Mouse (Mus musculus): ENCODE results near the gene Mrps14. TPM values are rescaled to one million over a fixed set of nuclear protein-coding genes. Genes with fewer than 3 reads are reported as not detected.
A peak's percentile ranks its signal among the peaks of the same experiment; 100 is the strongest.

The Mrps14 gene
- polyA plus RNA-seq, 1 experiment from 2014 or later: 243 TPM

DNA sequence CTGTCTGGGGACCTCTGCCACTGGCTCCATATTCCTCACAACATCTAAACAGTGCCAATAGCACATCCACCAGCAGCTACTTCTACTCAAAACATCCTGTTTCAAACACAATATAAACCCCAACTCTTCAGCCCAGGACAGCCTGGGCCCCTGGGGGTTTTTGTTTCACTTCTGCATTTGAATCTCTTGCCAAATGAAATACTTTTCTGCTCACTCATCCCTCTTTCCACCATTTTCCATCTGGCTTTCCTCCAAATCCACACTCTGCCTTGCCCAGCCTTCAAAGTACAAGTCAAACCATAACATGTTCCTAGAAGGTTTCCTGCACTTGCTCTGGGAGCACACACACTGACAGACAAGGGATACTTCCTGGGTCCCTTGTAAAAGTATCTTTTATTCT is 38.9 kb downstream of the Mrps14 start:
- no peaks in the 10 kb centered on the region for H3K36me3 ChIP-seq (ENCODE audit: control insufficient read depth, insufficient read depth, low read length)
- no peak overlapping the region for H3K4me2 ChIP-seq (ENCODE audit: low read depth, low read length)
- ATAC-seq (ENCODE audit: low read depth) (no peak), DNase-seq (ENCODE audit: low spot score) (peak; percentile 69)
- no peak overlapping the region for H3K9ac ChIP-seq (ENCODE audit: low read depth, low read length)
- H3K9me3 ChIP-seq (ENCODE audit: control insufficient read depth, low read length): no peaks in the 10 kb centered on the region
- H3K27ac ChIP-seq (replicated peaks; ENCODE audit: low read depth, low read length): no peak overlapping the region
- H3K4me1 ChIP-seq (ENCODE audit: control insufficient read depth, insufficient read depth, low read length): no peaks in the 10 kb centered on the region
- no peak overlapping the region for H3K4me3 ChIP-seq (ENCODE audit: low read depth, low read length)
- no peaks in the 10 kb centered on the region for H3K27me3 ChIP-seq (replicated peaks; ENCODE audit: control insufficient read depth, insufficient read depth, low read length)

DNA sequence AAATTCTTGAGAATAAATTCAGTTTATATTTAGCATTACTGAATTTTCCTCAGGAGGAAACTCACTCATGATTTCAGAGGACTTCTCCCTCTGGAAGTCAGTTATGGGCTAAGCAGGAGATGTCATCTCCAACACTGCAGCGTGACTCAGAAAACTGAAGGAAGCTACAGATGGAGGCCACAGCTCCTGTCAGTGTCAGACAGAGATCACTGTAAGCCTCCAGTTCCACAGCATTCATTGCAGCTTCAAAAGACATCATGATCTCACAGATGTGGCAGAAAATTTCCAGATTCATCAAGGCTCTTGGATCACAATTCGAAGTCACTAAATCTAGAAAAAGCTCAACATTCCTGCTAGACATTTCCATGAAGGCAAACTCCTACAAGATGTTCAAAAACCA is 43.0 kb downstream of the Mrps14 start:
- no peaks in the 10 kb centered on the region for H3K4me1 ChIP-seq (ENCODE audit: control insufficient read depth, insufficient read depth, low read length)
- H3K27me3 ChIP-seq (replicated peaks; ENCODE audit: control insufficient read depth, insufficient read depth, low read length): no peaks in the 10 kb centered on the region
- H3K9me3 ChIP-seq (ENCODE audit: control insufficient read depth, low read length): no peaks in the 10 kb centered on the region
- DNase-seq (ENCODE audit: low spot score) (no peak), ATAC-seq (ENCODE audit: low read depth) (no peak)
- 83% methylated on average over 2 of the region's 2 CpGs for WGBS
- H3K27ac ChIP-seq (replicated peaks; ENCODE audit: low read depth, low read length): no peak overlapping the region
- no peak overlapping the region for H3K9ac ChIP-seq (ENCODE audit: low read depth, low read length)
- H3K4me3 ChIP-seq (ENCODE audit: low read depth, low read length): no peak overlapping the region
- H3K4me2 ChIP-seq (ENCODE audit: low read depth, low read length): no peak overlapping the region
- no peaks in the 10 kb centered on the region for H3K36me3 ChIP-seq (ENCODE audit: control insufficient read depth, insufficient read depth, low read length)

DNA sequence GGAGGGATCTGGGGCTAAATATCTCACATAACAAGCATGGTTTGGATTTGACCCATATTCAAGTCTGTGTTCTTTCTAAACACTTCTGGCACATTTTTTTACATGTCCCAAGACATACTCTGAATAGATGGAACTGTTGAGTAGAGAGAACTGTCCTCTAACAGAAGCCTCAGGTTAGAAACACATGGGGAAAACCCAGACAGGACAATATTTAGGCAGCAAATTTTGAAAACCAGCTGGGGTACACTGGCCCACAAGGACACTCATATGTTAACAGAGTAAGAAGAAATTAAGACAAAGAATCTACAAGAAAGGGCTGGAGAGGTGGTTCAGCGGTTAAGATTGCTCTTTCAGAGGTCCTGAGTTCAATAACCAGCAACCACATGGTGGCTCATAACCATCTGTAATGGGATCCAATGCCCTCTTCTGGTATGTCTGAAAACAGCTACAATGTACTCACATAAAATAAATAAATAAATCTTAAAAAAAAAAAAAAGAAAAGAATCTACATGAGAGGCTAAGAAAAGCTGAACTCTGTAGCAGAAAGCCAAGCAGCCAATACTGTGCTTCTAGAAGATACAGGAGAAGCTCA is 43.9 kb downstream of the Mrps14 start:
- no peak overlapping the region for H3K4me3 ChIP-seq (ENCODE audit: low read depth, low read length)
- ATAC-seq (ENCODE audit: low read depth): no peak
- H3K9ac ChIP-seq (ENCODE audit: low read depth, low read length): no peak overlapping the region
- H3K9me3 ChIP-seq (ENCODE audit: control insufficient read depth, low read length): no peaks in the 10 kb centered on the region
- H3K4me2 ChIP-seq (ENCODE audit: low read depth, low read length): no peak overlapping the region
- no peaks in the 10 kb centered on the region for H3K36me3 ChIP-seq (ENCODE audit: control insufficient read depth, insufficient read depth, low read length)
- 86% methylated on average over 1 of the region's 1 CpGs for WGBS
- H3K27me3 ChIP-seq (replicated peaks; ENCODE audit: control insufficient read depth, insufficient read depth, low read length): no peaks in the 10 kb centered on the region
- no peak overlapping the region for H3K27ac ChIP-seq (replicated peaks; ENCODE audit: low read depth, low read length)
- no peak for DNase-seq (ENCODE audit: low spot score)
- H3K4me1 ChIP-seq (ENCODE audit: control insufficient read depth, insufficient read depth, low read length): no peaks in the 10 kb centered on the region

DNA sequence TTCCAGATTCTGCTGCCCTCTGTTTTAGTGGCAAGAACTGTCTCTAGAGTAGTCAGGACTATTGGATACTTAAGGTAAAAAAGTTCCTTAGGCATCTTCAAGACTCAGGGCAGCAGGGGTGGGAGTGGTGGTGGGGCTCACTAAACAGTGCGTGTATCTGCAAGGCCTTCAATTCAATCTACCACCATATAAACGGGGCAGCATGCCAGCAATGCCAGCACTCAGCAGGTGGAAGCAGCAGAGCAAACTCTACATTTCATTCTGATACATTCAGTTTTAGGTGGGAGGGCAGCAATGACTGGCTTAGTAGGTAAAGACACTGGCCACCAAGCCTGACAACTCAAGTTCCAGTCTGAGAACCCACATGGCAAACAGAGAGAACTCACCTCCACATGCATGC is 45.1 kb downstream of the Mrps14 start:
- H3K9ac ChIP-seq (ENCODE audit: low read depth, low read length): no peak overlapping the region
- no peak for DNase-seq (ENCODE audit: low spot score)
- no peaks in the 10 kb centered on the region for H3K4me1 ChIP-seq (ENCODE audit: control insufficient read depth, insufficient read depth, low read length)
- H3K27me3 ChIP-seq (replicated peaks; ENCODE audit: control insufficient read depth, insufficient read depth, low read length): no peaks in the 10 kb centered on the region
- no peak overlapping the region for H3K4me3 ChIP-seq (ENCODE audit: low read depth, low read length)
- H3K9me3 ChIP-seq (ENCODE audit: control insufficient read depth, low read length): no peaks in the 10 kb centered on the region
- no peak overlapping the region for H3K4me2 ChIP-seq (ENCODE audit: low read depth, low read length)
- 98% methylated on average over 2 of the region's 2 CpGs for WGBS
- H3K36me3 ChIP-seq (ENCODE audit: control insufficient read depth, insufficient read depth, low read length): no peaks in the 10 kb centered on the region
- H3K27ac ChIP-seq (replicated peaks; ENCODE audit: low read depth, low read length): no peak overlapping the region
- no peak for ATAC-seq (ENCODE audit: low read depth)

- no peak overlapping the region for H3K9ac ChIP-seq (ENCODE audit: low read depth, low read length)
- H3K27me3 ChIP-seq (replicated peaks; ENCODE audit: control insufficient read depth, insufficient read depth, low read length): no peaks in the 10 kb centered on the region
- no peak overlapping the region for H3K4me2 ChIP-seq (ENCODE audit: low read depth, low read length)
- no peak for DNase-seq (ENCODE audit: low spot score)
- H3K4me3 ChIP-seq (ENCODE audit: low read depth, low read length): no peak overlapping the region
- WGBS: 87% methylated on average over 5 of the region's 5 CpGs
- no peaks in the 10 kb centered on the region for H3K9me3 ChIP-seq (ENCODE audit: control insufficient read depth, low read length)
- ATAC-seq (ENCODE audit: low read depth): no peak
- H3K36me3 ChIP-seq (ENCODE audit: control insufficient read depth, insufficient read depth, low read length): no peaks in the 10 kb centered on the region
- H3K27ac ChIP-seq (replicated peaks; ENCODE audit: low read depth, low read length): no peak overlapping the region
- H3K4me1 ChIP-seq (ENCODE audit: control insufficient read depth, insufficient read depth, low read length): no peaks in the 10 kb centered on the region
Measured at GRCm38 (mm10) chr1:160244689-160245088, 49.7 kb downstream of the Mrps14 start.

GRCm38 (mm10) chr1:160245954-160246353 is 50.9 kb downstream of the Mrps14 start:
- H3K4me1 ChIP-seq (ENCODE audit: control insufficient read depth, insufficient read depth, low read length): no peaks in the 10 kb centered on the region; the same call in 1 of the 2 replicates
- no peak for ATAC-seq (ENCODE audit: low read depth)
- no peak overlapping the region for H3K4me2 ChIP-seq (ENCODE audit: low read depth, low read length)
- H3K27ac ChIP-seq (replicated peaks; ENCODE audit: low read depth, low read length): no peak overlapping the region
- WGBS: 72% methylated on average over 2 of the region's 2 CpGs
- no peak for DNase-seq (ENCODE audit: low spot score)
- no peaks in the 10 kb centered on the region for H3K27me3 ChIP-seq (replicated peaks; ENCODE audit: control insufficient read depth, insufficient read depth, low read length)
- no peaks in the 10 kb centered on the region for H3K9me3 ChIP-seq (ENCODE audit: control insufficient read depth, low read length)
- H3K9ac ChIP-seq (ENCODE audit: low read depth, low read length): no peak overlapping the region
- no peaks in the 10 kb centered on the region for H3K36me3 ChIP-seq (ENCODE audit: control insufficient read depth, insufficient read depth, low read length)
- H3K4me3 ChIP-seq (ENCODE audit: low read depth, low read length): no peak overlapping the region

DNA sequence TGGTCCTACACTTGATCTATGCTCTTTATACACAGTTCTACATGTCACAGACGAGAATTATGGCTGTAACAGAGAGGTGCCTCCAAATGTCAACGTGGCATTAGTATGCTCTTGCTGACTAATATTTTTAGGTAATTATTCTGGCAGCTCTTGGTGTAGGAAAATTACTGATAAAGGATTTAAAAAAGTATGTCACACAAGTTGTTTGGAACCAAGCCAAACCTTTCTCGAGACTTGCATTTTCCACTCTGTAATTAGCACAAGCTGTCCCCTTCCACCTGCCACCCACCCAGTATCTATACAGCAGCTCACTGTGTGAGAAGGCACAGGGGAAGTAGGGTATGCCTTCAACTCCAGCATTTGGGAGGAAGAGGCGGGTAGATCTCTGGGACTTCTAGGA is 51.8 kb downstream of the Mrps14 start:
- 62% methylated on average over 4 of the region's 4 CpGs for WGBS
- DNase-seq (ENCODE audit: low spot score) (no peak), ATAC-seq (ENCODE audit: low read depth) (peak; percentile 76; the same call in 1 of the 2 replicates)
- Histone ChIP-seq H3K4me2 (ENCODE audit: low read depth, low read length) (no peak overlapping the region), H3K4me3 (ENCODE audit: low read depth, low read length) (no peak overlapping the region), H3K27me3 (replicated peaks; ENCODE audit: control insufficient read depth, insufficient read depth, low read length) (no peaks in the 10 kb centered on the region), H3K27ac (replicated peaks; ENCODE audit: low read depth, low read length) (no peak overlapping the region), H3K9ac (ENCODE audit: low read depth, low read length) (no peak overlapping the region), H3K4me1 (ENCODE audit: control insufficient read depth, insufficient read depth, low read length) (no peaks in the 10 kb centered on the region; the same call in 1 of the 2 replicates), H3K9me3 (ENCODE audit: control insufficient read depth, low read length) (no peaks in the 10 kb centered on the region), H3K36me3 (ENCODE audit: control insufficient read depth, insufficient read depth, low read length) (no peaks in the 10 kb centered on the region)

DNA sequence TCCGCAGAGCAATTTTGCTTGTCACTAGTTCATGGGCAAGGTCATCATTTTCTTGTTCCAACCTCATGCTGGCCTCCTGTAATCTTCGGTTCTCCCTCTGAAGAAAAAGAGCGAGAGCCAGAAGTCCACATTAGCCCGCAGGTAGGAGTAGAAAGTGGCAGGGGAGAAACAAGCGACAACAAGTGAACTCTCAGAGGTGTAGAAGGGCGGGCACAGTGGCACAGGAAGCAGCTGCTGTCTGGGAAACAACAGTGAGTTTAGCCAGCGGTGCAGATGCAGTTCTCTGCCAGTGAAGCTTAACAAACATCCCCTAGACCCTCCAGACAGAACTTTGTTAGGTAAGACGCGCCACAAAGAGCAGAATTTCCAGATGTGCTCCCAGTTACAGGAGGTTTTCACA is 52.5 kb downstream of the Mrps14 start:
- no peak overlapping the region for H3K4me2 ChIP-seq (ENCODE audit: low read depth, low read length)
- ATAC-seq (ENCODE audit: low read depth): no peak
- no peaks in the 10 kb centered on the region; the same call in 1 of the 2 replicates for H3K4me1 ChIP-seq (ENCODE audit: control insufficient read depth, insufficient read depth, low read length)
- H3K27ac ChIP-seq (replicated peaks; ENCODE audit: low read depth, low read length): no peak overlapping the region
- no peaks in the 10 kb centered on the region for H3K27me3 ChIP-seq (replicated peaks; ENCODE audit: control insufficient read depth, insufficient read depth, low read length)
- 70% methylated on average over 9 of the region's 9 CpGs for WGBS
- no peak overlapping the region for H3K9ac ChIP-seq (ENCODE audit: low read depth, low read length)
- no peaks in the 10 kb centered on the region for H3K36me3 ChIP-seq (ENCODE audit: control insufficient read depth, insufficient read depth, low read length)
- no peaks in the 10 kb centered on the region for H3K9me3 ChIP-seq (ENCODE audit: control insufficient read depth, low read length)
- DNase-seq (ENCODE audit: low spot score): no peak
- no peak overlapping the region for H3K4me3 ChIP-seq (ENCODE audit: low read depth, low read length)

DNA sequence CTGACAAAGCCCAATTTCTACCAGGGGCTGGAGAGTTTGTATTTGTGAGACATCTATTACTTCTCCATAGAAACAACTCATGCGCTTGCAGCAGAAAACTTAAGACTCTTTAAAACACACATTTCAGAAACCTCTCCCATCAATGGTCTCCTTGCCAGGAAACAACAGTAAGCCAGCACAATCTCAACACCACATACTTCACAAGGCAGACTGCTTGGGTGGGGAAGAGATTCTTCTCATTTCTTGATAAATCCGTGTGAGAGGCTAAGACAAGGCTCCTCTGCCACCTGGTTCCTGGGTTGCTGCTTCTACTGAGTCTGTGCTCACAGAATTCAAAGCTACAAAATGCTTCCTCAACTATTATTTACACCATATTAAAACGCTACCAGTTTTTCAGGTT is 54.8 kb downstream of the Mrps14 start:
- Histone ChIP-seq H3K4me3 (ENCODE audit: low read depth, low read length) (no peak overlapping the region), H3K27me3 (replicated peaks; ENCODE audit: control insufficient read depth, insufficient read depth, low read length) (no peaks in the 10 kb centered on the region), H3K4me1 (ENCODE audit: control insufficient read depth, insufficient read depth, low read length) (no peaks in the 10 kb centered on the region; the same call in 1 of the 2 replicates), H3K9ac (ENCODE audit: low read depth, low read length) (no peak overlapping the region), H3K27ac (replicated peaks; ENCODE audit: low read depth, low read length) (peak overlapping the region; percentile 10; the same call in 1 of the 2 replicates), H3K4me2 (ENCODE audit: low read depth, low read length) (no peak overlapping the region), H3K36me3 (ENCODE audit: control insufficient read depth, insufficient read depth, low read length) (no peaks in the 10 kb centered on the region), H3K9me3 (ENCODE audit: control insufficient read depth, low read length) (no peaks in the 10 kb centered on the region)
- DNase-seq (ENCODE audit: low spot score) (peak; percentile 36), ATAC-seq (ENCODE audit: low read depth) (peak; percentile 24; the same call in 1 of the 2 replicates)
- 63% methylated on average over 3 of the region's 3 CpGs for WGBS

Data from embryonic facial prominence, embryonic 14.5 days (tissue).